Mouse (Mus musculus): ENCODE measurements around the gene Gpr156. TPM values are rescaled to one million over a fixed set of nuclear protein-coding genes. Genes with fewer than 3 reads are reported as not detected.

Gpr156 gene
- total RNA-seq (2022), result under 1 TPM in 1 of 4 experiments, not detected in 3; 0.06 TPM

DNA sequence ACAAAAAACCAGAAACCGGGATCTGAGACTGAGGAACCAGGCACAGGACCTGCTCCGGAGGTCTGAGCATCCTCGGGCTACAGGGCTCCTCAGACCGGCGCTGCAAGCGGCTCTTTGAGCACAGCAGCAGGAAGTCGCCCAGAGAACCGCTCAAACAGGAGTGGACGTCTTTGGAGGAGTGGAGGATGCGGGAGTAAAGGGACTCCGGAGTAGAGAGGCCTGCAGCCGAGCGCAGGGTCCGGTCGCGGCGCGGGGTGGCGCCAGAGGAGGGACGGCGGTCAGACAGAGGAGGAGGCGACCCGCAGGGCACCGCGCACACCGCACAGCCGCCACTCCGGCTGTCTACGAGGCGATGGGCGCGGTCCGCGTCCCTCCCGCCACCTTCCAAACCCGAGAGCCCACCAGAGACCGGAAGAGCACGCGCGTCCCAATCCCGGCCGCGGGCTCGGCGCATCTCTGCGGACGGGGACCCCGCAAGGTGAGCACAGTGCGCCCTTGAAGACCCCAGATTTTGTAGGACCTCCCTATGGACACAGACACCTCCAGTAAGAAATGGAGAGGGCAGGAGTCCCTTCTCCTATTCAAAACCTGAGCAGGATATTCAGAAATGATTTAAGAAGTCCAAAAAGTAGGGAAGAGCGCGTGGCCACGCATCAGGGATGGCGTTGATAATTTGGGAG, at the start of gene Gpr156:
Gpr156 (plus strand) TSS at position 359 of the 680 bp plus-strand sequence.
- no peak for DNase-seq (ENCODE audit: low spot score)

GRCm38 (mm10) chr16:37867791-37868505, 48.3 kb upstream of the Gpr156 start, which contains the start of gene Lrrc58:
TSS of gene Lrrc58 (plus strand) at chr16:37868389.
- DNase-seq (ENCODE audit: low spot score), result peak; percentile 77

DNA sequence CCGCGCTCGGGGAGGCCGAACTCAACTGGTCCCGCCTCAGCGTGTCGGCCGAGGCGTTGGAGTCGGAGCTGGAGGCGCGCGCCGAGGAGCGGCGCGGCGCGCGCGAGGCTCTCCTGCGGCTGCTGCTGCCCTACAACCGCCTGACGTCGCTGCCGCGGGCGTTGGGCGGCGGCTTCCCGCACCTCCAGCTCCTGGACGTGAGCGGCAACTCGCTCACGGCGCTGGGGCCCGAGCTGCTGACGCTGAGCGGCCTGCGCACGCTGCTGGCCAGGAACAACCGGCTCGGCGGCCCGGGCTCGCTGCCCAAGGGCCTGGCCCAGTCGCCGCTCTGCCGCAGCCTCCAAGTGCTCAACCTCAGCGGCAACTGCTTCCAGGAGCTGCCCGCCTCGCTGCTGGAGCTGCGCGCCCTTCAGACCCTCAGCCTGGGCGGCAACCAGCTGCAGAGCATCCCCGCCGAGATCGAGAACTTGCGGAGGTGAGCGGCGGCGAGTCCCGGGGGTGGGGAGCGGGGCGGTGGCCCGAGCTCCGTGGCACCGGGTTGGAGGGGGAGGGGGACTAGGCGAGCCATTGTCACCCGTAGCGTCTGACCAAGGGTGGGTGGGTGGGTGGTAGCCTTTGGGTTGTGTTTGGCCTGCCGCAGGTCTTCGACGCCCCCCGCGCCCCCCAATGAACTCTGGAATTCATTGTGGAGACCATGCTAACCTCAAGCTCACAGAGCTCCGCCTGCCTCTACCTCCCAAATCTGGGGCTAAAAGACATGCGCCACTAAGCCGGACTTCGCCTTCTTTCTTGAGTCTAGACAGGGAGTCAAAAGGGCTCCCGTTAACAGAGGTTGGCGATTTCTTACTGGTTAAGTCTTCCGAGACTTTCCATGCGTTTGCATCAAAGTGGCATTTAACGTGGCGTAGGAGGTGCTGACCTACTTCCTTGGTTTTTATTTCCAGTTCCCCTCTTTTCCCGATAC, 47.5 kb upstream of the Gpr156 start:
- DNase-seq (ENCODE audit: low spot score), result no peak

DNA sequence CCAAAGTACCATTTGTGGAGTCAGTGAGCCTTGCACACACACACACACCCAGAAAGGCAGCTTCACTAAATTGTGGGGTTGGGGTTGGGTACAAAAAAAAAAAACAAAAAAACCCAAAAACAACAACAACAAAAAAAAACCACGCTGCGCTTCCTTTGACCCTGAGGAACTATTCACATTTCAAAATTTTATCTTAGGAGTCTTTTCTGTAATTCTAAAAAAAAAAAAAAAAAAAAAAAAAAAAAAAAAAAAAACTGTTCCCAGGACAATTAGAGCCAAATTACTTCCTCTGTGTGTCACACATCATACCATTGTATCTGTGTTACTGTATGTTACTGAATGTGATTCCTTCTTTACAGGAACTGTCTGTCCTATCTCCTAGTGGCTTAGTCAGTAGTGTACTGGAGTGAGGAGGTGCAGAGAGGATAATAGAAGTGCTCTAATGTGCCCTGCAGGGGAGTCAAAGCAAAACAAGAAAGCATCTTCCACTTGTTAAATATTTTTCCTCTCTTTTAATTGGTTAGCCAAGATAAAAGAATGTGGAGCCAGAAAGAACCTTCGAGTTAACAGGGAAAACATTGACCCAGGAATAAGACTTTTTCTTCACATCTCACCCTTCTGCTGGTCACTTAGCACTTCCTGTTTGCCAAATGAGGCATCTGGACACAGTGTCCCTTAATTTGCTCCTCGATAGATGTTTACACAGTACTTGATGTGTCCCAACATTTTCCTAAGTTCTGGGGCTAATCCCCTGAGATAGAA, 46.6 kb upstream of the Gpr156 start:
- peak; percentile 33 for DNase-seq (ENCODE audit: low spot score)

GRCm38 (mm10) chr16:37871112-37871715, 45.1 kb upstream of the Gpr156 start:
- peak; percentile 63 for DNase-seq (ENCODE audit: low spot score)

DNA sequence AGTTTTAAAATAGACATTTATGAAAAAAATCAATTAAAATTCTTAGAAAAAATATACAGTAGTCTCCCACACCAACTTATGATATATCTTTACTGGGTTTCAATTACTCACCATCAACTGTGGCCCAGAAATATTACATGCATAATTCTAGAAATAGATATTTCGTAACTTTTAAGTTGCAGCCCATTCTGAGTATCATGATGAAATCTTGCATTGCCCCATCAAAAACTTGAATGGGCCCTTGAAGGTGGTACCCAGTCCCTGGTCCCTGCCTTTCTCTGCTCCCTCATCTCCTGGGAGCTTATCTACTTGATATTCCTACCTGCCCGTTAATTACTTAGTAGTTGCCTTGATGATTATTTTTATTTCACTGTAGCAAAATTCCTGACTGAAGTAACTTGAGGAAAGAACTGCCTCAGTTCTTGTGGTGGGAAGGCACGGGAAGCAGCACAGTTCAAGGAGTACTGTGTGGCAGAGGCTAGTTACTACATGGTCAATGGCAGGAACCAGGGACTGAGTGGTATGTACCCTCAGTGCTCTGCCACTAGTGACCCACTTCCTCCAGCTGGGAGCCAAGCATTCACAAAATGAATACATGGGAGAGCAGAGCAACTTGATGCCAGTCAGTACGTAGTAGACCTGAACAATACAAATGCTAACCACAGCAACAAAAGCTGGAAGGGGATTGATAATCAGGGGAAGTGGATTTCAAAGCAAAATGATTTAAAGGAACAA, 41.6 kb upstream of the Gpr156 start:
- no peak for DNase-seq (ENCODE audit: low spot score)

GRCm38 (mm10) chr16:37877406-37877805, 38.9 kb upstream of the Gpr156 start:
- no peak for DNase-seq (ENCODE audit: low spot score)

- DNase-seq (ENCODE audit: low spot score), result no peak
These were observed 37.3 kb upstream of the Gpr156 start for GRCm38 (mm10) chr16:37878951-37879505.

DNA sequence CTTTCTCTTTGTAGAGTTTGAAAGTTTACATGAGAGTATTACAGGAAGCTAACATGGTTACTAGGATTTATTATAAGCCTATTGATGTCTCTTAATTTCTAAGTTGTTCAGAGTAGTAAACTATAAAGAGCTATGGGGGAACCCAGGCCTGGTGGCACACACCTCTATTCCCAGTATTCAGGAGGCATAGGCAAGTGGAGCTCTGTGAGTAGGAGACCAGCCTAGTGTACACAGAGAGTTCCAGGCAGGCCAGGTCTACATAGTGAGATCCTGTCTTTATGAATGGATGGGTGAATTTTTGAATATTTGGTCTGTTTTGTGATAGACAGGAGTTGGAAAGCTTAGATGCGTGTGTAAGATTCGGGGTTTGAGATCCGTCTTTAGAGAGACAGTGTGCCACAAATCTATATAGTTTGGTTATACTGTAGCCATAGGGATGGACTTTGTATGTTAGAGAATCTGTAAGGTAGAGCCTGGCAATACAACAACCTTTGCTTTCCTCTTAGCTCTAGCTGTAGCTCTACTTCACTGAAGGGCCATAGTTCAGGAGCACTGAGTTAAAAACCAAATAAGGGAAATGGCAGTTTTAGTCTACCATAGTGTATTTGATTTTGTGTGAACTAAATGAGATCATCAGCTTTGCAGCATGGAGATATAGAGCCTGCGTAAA, 36.4 kb upstream of the Gpr156 start:
- no peak for DNase-seq (ENCODE audit: low spot score)

- DNase-seq (ENCODE audit: low spot score), result no peak
These were observed 35.1 kb upstream of the Gpr156 start for GRCm38 (mm10) chr16:37881168-37881567.

DNA sequence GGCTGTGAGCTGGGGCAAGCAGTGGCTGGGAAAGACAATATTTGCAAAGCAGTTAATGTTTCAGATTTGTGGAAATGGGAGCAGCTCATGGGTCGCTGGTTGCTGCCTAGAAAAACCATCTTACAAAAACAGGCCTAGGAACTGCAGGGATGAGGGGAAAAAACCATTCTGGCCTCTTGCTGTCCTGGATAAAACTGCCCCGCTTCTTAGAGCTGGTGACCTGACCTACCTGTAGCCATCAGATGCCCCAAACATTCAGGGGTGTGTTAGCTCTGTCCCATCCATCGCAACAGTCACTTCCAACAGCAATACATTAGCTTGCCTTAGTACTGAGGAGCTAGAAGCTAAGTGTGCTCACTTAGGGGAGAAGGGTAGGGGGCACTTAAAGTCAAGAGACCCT, 27.3 kb upstream of the Gpr156 start:
- DNase-seq (ENCODE audit: low spot score), result no peak

GRCm38 (mm10) chr16:37892667-37893066, 23.6 kb upstream of the Gpr156 start:
- no peak for DNase-seq (ENCODE audit: low spot score)

DNA sequence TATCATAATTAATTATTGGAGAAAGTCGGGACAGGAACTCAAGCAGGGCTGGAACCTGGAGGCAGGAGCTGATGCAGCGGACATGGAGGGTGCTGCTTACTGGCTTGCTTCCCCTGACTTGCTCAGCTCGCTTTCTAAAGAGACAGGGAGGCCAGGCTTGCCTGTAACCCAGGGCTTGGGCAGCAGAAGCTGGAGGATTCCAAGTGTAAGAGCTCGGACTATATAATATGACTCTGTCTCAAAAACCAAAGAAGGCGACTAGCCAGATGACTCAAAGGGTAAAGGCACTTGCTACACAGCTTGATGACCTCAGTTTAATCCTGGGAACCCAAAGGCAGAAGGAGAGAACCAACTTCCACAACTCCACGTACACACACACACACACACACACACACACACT, 22.9 kb upstream of the Gpr156 start:
- DNase-seq (ENCODE audit: low spot score), result no peak

GRCm38 (mm10) chr16:37893942-37894341, 22.4 kb upstream of the Gpr156 start:
- peak; percentile 48 for DNase-seq (ENCODE audit: low spot score)

- no peak for DNase-seq (ENCODE audit: low spot score)
These were observed 17.5 kb upstream of the Gpr156 start for GRCm38 (mm10) chr16:37898790-37899189.

- DNase-seq (ENCODE audit: low spot score), result no peak
These were observed 16.9 kb upstream of the Gpr156 start for GRCm38 (mm10) chr16:37899357-37899756.

DNA sequence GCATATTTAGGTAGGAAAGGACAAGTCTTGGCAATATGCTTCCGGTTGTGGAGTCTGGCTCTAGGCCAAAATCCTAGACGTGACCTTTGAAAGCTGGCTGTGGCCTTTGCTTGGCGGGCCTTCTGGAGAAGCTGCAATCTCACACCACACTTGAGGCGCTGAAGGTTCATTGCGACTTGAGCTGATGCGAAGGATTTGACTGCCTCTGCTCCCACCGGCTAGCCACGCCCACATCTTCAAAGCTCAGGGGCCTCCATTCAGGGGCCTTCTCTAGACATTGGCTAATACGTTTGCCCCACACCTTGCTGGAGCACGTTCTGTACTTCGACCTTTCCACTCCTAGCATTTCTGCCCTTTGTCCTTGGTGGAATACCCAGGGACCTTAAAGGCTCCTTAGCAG, 15.0 kb upstream of the Gpr156 start:
- no peak for DNase-seq (ENCODE audit: low spot score)

DNA sequence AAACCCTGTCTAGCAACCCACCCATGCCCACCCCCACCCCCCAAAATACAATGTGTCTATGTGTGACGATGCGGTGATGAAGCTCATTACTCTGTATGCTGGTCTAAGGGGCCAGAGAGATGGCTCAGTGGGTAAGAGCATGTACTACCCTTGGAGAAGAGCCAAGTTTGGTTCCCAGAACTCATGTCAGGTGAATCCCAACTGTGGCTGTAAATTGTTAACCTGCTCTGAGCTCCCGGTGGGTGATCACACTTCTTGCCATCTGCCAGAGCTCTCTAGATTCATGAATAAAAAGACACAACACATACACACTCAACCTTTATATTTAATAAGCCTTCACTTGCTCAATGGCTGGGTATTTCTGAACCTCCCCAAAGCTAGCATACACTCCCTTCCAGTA, 9.8 kb upstream of the Gpr156 start:
- DNase-seq (ENCODE audit: low spot score), result no peak

DNA sequence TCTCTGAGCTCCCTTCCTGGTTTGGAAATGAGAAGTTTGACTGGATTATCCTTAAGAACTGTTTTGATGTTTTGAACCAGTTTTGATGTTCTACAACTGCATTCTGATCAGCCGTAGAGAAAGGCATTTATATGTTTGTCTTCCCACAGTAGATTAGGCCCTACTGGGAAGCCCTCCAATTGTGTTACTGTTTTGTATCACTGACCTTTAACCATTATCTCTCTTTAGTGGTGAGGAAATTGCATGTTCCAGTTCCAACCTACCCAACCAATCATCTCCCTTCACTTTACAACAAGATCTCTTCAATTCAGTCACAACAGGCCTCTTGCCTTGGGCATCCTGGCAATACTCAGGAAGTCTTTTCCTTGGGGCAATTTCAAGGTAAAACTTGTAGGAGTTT, 5.2 kb upstream of the Gpr156 start:
- DNase-seq (ENCODE audit: low spot score), result no peak
